Mouse (Mus musculus): ENCODE results near the gene Anxa7. TPM values are rescaled to one million over a fixed set of nuclear protein-coding genes. Genes with fewer than 3 reads are reported as not detected.

Gene Anxa7
- total RNA-seq (2014; rRNA removed; ENCODE audit: low replicate concordance) (93.4 and 108 TPM in 2 replicates), polyA plus RNA-seq (2015; fragmentation: Nextera tagmentation; extraction: Ambion mirVana) (37.5 and 39.3 TPM in 2 replicates)

DNA sequence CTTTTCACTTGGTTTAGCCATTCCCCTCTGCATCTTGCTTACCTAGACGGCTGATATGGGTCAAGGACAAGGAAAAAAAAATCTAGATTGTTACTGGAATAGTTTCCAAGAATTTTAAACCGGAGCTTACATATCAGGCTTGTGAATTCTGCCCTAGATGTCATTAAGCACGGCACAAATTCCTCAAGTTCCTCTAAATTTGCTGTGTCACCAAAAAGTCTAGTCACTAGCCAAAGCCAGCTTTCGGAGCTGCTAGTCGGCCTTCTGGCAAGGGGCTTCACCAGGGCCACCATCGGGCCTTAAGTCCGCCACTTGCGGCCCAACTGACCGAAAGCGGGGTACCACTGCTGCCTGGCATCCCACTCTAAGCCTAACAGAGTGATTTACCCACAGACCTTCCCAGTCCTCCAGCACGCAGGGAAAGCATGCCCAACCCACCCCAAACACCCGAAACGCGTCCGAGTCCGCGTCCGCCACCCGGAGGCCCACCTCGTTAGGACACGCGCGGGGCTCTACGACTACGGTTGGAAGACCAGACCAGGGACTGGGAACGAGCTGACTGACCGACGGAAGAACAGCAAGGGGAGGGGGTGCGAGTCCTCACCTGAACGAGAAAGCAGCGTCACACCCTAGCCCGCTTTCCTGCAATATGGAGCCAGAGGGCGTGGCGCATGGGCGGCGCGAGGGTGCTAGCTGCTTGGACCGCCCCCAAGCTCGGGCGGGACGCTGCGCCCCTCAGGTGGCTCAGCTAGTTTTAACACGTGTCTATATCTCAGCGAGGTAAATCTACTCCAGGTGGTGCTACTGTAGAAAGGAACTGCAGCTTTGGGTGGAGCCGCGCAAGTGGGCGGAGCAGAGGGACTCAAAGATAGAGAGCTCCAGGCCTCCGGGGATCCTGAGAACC is at the start of gene Anxa7:
Anxa7 (minus strand) TSS at position 843 of the 904 bp plus-strand sequence.
- Histone ChIP-seq H3K27ac (ENCODE audit: low read depth) (peak within 1 kb of the TSS; percentile 79), H3K4me1 (ENCODE audit: control insufficient read depth, insufficient read depth) (peaks cover 20% of the 10 kb centered on the region), H3K4me2 (ENCODE audit: low read depth, low read length) (peak within 1 kb of the TSS; percentile 97), H3K36me3 (replicated peaks; ENCODE audit: control insufficient read depth, insufficient read depth, low read length) (peaks cover 12% of the 10 kb centered on the region; the same call in 1 of the 2 replicates), H3K27me3 (ENCODE audit: control insufficient read depth, insufficient read depth, low read length) (no peaks in the 10 kb centered on the region), H3K9me3 (replicated peaks; ENCODE audit: control insufficient read depth, low read length) (no peaks in the 10 kb centered on the region), H3K4me3 (ENCODE audit: low read depth, low read length) (peak within 1 kb of the TSS; percentile 83), H3K9ac (replicated peaks; ENCODE audit: low read depth, low read length) (peak within 1 kb of the TSS; percentile 73)
- DNase-seq (ENCODE audit: low spot score), result peak; percentile 77
- TF ChIP-seq CTCF (IDR thresholded peaks at IDR 0.05; ENCODE audit: low read depth), result peak; percentile 16; the same call in 1 of the 2 replicates
- TF ChIP-seq EP300 (IDR thresholded peaks at IDR 0.05; ENCODE audit: low read depth), result no peak
- ATAC-seq (ENCODE audit: insufficient read depth, low read depth), result peak; percentile 69
- under 1% methylated on average over 48 of the region's 48 CpGs for WGBS

DNA sequence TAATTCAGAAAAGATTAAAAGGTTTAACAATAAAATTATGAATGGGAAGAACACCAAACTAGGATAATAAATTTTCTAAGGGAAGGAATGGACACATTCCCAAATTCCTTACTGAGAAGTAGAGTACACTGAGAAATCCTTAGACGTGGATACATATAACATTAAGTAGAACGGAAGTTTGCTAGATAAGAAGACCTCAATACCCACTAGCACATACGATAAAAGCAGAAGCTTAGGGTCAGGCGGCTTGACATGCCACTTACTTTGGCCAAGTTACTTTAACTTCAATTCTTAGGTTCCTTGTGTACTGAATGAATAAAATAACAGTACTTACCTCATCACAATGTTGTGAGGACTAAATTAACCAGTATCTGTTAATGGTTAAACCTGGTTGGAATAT is 49.7 kb upstream of the Anxa7 start:
- Histone ChIP-seq H3K27ac (ENCODE audit: low read depth) (no peak overlapping the region), H3K9ac (replicated peaks; ENCODE audit: low read depth, low read length) (no peak overlapping the region), H3K9me3 (replicated peaks; ENCODE audit: control insufficient read depth, low read length) (no peaks in the 10 kb centered on the region), H3K27me3 (ENCODE audit: control insufficient read depth, insufficient read depth, low read length) (no peaks in the 10 kb centered on the region), H3K36me3 (replicated peaks; ENCODE audit: control insufficient read depth, insufficient read depth, low read length) (no peaks in the 10 kb centered on the region; the same call in 1 of the 2 replicates), H3K4me2 (ENCODE audit: low read depth, low read length) (no peak overlapping the region), H3K4me1 (ENCODE audit: control insufficient read depth, insufficient read depth) (no peaks in the 10 kb centered on the region), H3K4me3 (ENCODE audit: low read depth, low read length) (no peak overlapping the region)
- WGBS, result 81% methylated on average over 4 of the region's 4 CpGs
- TF ChIP-seq CTCF (IDR thresholded peaks at IDR 0.05; ENCODE audit: low read depth) (no peak), EP300 (IDR thresholded peaks at IDR 0.05; ENCODE audit: low read depth) (no peak)
- ATAC-seq (ENCODE audit: insufficient read depth, low read depth) (no peak), DNase-seq (ENCODE audit: low spot score) (no peak)

DNA sequence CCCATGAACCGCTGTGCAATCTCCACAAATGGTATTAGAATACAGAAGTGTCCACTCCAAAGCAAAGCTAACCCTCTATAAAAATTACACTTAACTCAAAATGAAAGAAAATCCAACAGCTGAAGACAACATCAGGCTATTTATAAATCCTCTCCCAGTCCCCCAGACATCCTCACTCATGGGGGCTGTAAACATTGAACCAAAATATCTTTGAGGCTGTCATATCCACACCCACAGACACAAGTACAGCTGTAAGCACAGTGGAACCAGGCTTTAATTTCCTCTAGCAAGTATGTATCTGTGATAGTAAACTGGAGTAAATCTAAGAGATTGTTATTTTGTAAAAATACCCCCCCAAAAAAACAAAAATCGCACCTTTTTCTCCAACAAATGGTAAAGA is 40.2 kb upstream of the Anxa7 start:
- TF ChIP-seq CTCF (IDR thresholded peaks at IDR 0.05; ENCODE audit: low read depth) (no peak), EP300 (IDR thresholded peaks at IDR 0.05; ENCODE audit: low read depth) (no peak)
- Histone ChIP-seq H3K4me3 (ENCODE audit: low read depth, low read length) (no peak overlapping the region), H3K9me3 (replicated peaks; ENCODE audit: control insufficient read depth, low read length) (no peaks in the 10 kb centered on the region), H3K36me3 (replicated peaks; ENCODE audit: control insufficient read depth, insufficient read depth, low read length) (peaks cover 30% of the 10 kb centered on the region), H3K9ac (replicated peaks; ENCODE audit: low read depth, low read length) (no peak overlapping the region), H3K27me3 (ENCODE audit: control insufficient read depth, insufficient read depth, low read length) (no peaks in the 10 kb centered on the region), H3K4me1 (ENCODE audit: control insufficient read depth, insufficient read depth) (no peaks in the 10 kb centered on the region), H3K4me2 (ENCODE audit: low read depth, low read length) (no peak overlapping the region), H3K27ac (ENCODE audit: low read depth) (no peak overlapping the region)
- 95% methylated on average over 2 of the region's 2 CpGs for WGBS
- DNase-seq (ENCODE audit: low spot score) (no peak), ATAC-seq (ENCODE audit: insufficient read depth, low read depth) (no peak)

DNA sequence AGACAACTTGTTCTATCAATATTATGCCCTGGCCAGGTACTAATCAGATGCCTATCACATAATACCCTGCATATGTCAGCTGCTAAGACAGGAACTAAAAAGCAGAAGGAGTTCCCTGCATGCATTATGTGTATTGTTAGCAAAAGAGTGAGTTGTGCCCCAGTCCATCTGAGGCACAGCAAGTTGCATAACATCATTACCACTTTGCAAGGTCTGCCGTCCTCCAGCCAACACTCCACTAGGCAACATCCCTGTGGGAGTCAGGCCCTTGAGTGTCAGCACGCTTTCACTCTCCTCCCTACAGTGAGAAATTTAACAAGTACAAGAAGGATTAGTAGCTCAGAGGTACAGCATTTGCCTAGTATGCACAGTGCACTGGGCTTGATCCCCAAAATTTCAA is 28.5 kb upstream of the Anxa7 start:
- Histone ChIP-seq H3K4me2 (ENCODE audit: low read depth, low read length) (no peak overlapping the region), H3K9ac (replicated peaks; ENCODE audit: low read depth, low read length) (no peak overlapping the region), H3K4me3 (ENCODE audit: low read depth, low read length) (no peak overlapping the region), H3K36me3 (replicated peaks; ENCODE audit: control insufficient read depth, insufficient read depth, low read length) (peaks cover 20% of the 10 kb centered on the region), H3K4me1 (ENCODE audit: control insufficient read depth, insufficient read depth) (no peaks in the 10 kb centered on the region), H3K27me3 (ENCODE audit: control insufficient read depth, insufficient read depth, low read length) (no peaks in the 10 kb centered on the region), H3K9me3 (replicated peaks; ENCODE audit: control insufficient read depth, low read length) (no peaks in the 10 kb centered on the region), H3K27ac (ENCODE audit: low read depth) (no peak overlapping the region)
- ATAC-seq (ENCODE audit: insufficient read depth, low read depth) (no peak), DNase-seq (ENCODE audit: low spot score) (no peak)
- TF ChIP-seq EP300 (IDR thresholded peaks at IDR 0.05; ENCODE audit: low read depth), result no peak
- TF ChIP-seq CTCF (IDR thresholded peaks at IDR 0.05; ENCODE audit: low read depth), result no peak
- WGBS, result 68% methylated on average over 2 of the region's 2 CpGs

DNA sequence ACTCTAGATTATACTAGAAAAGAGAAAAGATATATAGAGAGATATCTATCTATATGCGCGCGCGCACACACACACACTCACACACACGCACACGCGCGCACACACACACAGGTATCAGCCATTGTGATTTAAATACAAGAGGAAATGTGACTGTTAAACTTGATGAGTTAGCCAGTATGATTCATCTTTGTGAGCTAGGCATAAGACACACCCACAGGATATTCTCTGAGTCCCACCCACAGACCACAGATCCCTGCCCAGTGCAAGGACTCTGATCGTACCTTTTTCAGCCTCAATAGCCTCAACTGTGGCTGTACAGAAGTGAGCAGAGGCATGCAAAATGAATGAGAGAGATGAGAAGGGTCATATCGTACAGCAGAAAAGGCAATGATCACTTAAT is 23.0 kb upstream of the Anxa7 start:
- 89% methylated on average over 10 of the region's 10 CpGs for WGBS
- no peak overlapping the region for H3K4me2 ChIP-seq (ENCODE audit: low read depth, low read length)
- no peaks in the 10 kb centered on the region for H3K27me3 ChIP-seq (ENCODE audit: control insufficient read depth, insufficient read depth, low read length)
- H3K36me3 ChIP-seq (replicated peaks; ENCODE audit: control insufficient read depth, insufficient read depth, low read length), result peaks cover 24% of the 10 kb centered on the region
- ATAC-seq (ENCODE audit: insufficient read depth, low read depth) (peak; percentile 17; the same call in 1 of the 2 replicates), DNase-seq (ENCODE audit: low spot score) (no peak)
- no peaks in the 10 kb centered on the region for H3K9me3 ChIP-seq (replicated peaks; ENCODE audit: control insufficient read depth, low read length)
- no peaks in the 10 kb centered on the region for H3K4me1 ChIP-seq (ENCODE audit: control insufficient read depth, insufficient read depth)
- H3K4me3 ChIP-seq (ENCODE audit: low read depth, low read length), result no peak overlapping the region
- peak overlapping the region; percentile 15; the same call in 1 of the 2 replicates for H3K27ac ChIP-seq (ENCODE audit: low read depth)
- TF ChIP-seq EP300 (IDR thresholded peaks at IDR 0.05; ENCODE audit: low read depth) (no peak), CTCF (IDR thresholded peaks at IDR 0.05; ENCODE audit: low read depth) (no peak)
- H3K9ac ChIP-seq (replicated peaks; ENCODE audit: low read depth, low read length), result no peak overlapping the region
